Comparison of ENCODE assay signal across 8 mouse cellular contexts in genomic region chr10:81482533-81482889, GRCm38 (mm10). TPM values are rescaled to one million over a fixed set of nuclear protein-coding genes. Genes with fewer than 3 reads are reported as not detected.
DNase-seq lines count a peak whose midpoint lies in the region; ATAC-seq and TF ChIP-seq lines count a peak whose summit lies in the region.

Celf5 (minus strand) TSS chr10:81482709.

- H3K27me3 ChIP-seq in C2C12 (ENCODE audit: control insufficient read depth, insufficient read depth, insufficient read length) (peaks cover 28% of the 10 kb centered on the region), MEL (ENCODE audit: control insufficient read depth in 1 of 2, insufficient read depth in 2 of 2, low read length in 2 of 2) (no peaks in the 10 kb centered on the region)
- peaks cover 49% of the 10 kb centered on the region for H3K27me3 ChIP-seq in heart, embryonic 12.5 days (replicated peaks)
- H3K27me3 ChIP-seq in neural tube, embryonic 13.5 days = 0 out of 2 replicates have a peak, but pooled peaks cover 13% of the 10 kb centered on the region

- peak; percentile 62 for DNase-seq in MEL (ENCODE audit: low read depth, low spot score)
- peak; percentile 87 for DNase-seq in cerebellum, postnatal 25 days
- DNase-seq in kidney, postnatal 25 days = peak; percentile 30 to 43
- peak; percentile 39 to 52 for DNase-seq in lung, adult 18-20 months
- DNase-seq in c-Kit-positive CD71-positive TER-119-positive erythroid progenitor cells, embryonic 14.5 days (ENCODE audit: low spot score) = no peak

- H3K79me3 ChIP-seq in C2C12 (ENCODE audit: low read depth) = no peaks in the 10 kb centered on the region

- TF ChIP-seq CTCF in C2C12 (IDR thresholded peaks at IDR 0.05; ENCODE audit: control insufficient read depth, insufficient read depth, insufficient read length) (peak; percentile 97), MEL (IDR thresholded peaks at IDR 0.05 in 2 of 3, conservative IDR thresholded peaks at IDR 0.05 in 1 of 3; ENCODE audit: control insufficient read depth in 1 of 3, insufficient read depth in 1 of 3, low read depth in 2 of 3, low read length in 3 of 3, poor library complexity in 1 of 3, severe bottlenecking in 1 of 3) (peak; percentile 51 to 95 (median 83); a peak in 5 of 6 replicates)

- H3K4me2 ChIP-seq in heart, embryonic 12.5 days = peak within 1 kb of the TSS; percentile 90
- peak within 1 kb of the TSS; percentile 67 for H3K4me2 ChIP-seq in neural tube, embryonic 13.5 days

- H3K79me2 ChIP-seq in C2C12 (ENCODE audit: control insufficient read depth, insufficient read depth) = no peaks in the 10 kb centered on the region
- H3K79me2 ChIP-seq in MEL (ENCODE audit: control insufficient read depth, insufficient read depth, low read length, poor library complexity) = no peaks in the 10 kb centered on the region

- H3K4me1 ChIP-seq in MEL (ENCODE audit: control insufficient read depth in 1 of 2, insufficient read depth in 2 of 2, low read length in 2 of 2) = peaks cover 0 to 14% of the 10 kb centered on the region in 2 experiments; a peak in 2 of 4 replicates
- H3K4me1 ChIP-seq in heart, embryonic 12.5 days (replicated peaks) = peaks cover 11% of the 10 kb centered on the region
- H3K4me1 ChIP-seq in neural tube, embryonic 13.5 days (replicated peaks) = peaks cover 47% of the 10 kb centered on the region

- H3K4me3 ChIP-seq in C2C12 (ENCODE audit: insufficient read depth, poor library complexity, severe bottlenecking) = no peak within 1 kb of the TSS
- H3K4me3 ChIP-seq in MEL (ENCODE audit: control insufficient read depth in 1 of 2, insufficient read depth in 1 of 2, low read depth in 2 of 2, low read length in 2 of 2) = peak within 1 kb of the TSS; percentile 45 to 49; a peak in 3 of 4 replicates
- H3K4me3 ChIP-seq in heart, embryonic 12.5 days = peak within 1 kb of the TSS; percentile 51
- H3K4me3 ChIP-seq in neural tube, embryonic 13.5 days = peak within 1 kb of the TSS; percentile 69

- peak; percentile 8 for TF ChIP-seq RAD21 in MEL (IDR thresholded peaks at IDR 0.05; ENCODE audit: low read depth, low read length)

- H3K27ac ChIP-seq in MEL (ENCODE audit: control insufficient read depth, low read depth, low read length) = no peak within 1 kb of the TSS
- no peak within 1 kb of the TSS for H3K27ac ChIP-seq in heart, embryonic 12.5 days (ENCODE audit: poor library complexity, severe bottlenecking)
- H3K27ac ChIP-seq in neural tube, embryonic 13.5 days (replicated peaks) = peak within 1 kb of the TSS; percentile 88

- ATAC-seq in heart, embryonic 12.5 days (ENCODE audit: insufficient number of reproducible peaks, low FRiP score) = peak; percentile 43; the same call in 1 of the 2 replicates
- peak; percentile 57 for ATAC-seq in neural tube, embryonic 13.5 days (ENCODE audit: low read depth)

- H3K9ac ChIP-seq in MEL (ENCODE audit: control insufficient read depth, low read depth, low read length, poor library complexity, severe bottlenecking) = peak within 1 kb of the TSS; percentile 44
- H3K9ac ChIP-seq in heart, embryonic 12.5 days = peak within 1 kb of the TSS; percentile 67
- peak within 1 kb of the TSS; percentile 90 for H3K9ac ChIP-seq in neural tube, embryonic 13.5 days

- no peaks in the 10 kb centered on the region for H3K9me3 ChIP-seq in MEL (replicated peaks; ENCODE audit: insufficient read depth, low read length)
- no peaks in the 10 kb centered on the region for H3K9me3 ChIP-seq in heart, embryonic 12.5 days (replicated peaks)
- H3K9me3 ChIP-seq in neural tube, embryonic 13.5 days = no peaks in the 10 kb centered on the region

- H3K36me3 ChIP-seq in C2C12 (ENCODE audit: control insufficient read depth, insufficient read depth) (peaks cover 9% of the 10 kb centered on the region), MEL (ENCODE audit: control insufficient read depth in 1 of 2, insufficient read depth in 2 of 2, low read length in 2 of 2) (no peaks in the 10 kb centered on the region)
- peaks cover 15% of the 10 kb centered on the region for H3K36me3 ChIP-seq in heart, embryonic 12.5 days
- peaks cover 15% of the 10 kb centered on the region for H3K36me3 ChIP-seq in neural tube, embryonic 13.5 days

- WGBS in heart, embryonic 12.5 days = 0% methylated on average over 36 of the region's 36 CpGs
- WGBS in neural tube, embryonic 13.5 days = under 1% methylated on average over 36 of the region's 36 CpGs

- TF ChIP-seq POLR2A in MEL (IDR thresholded peaks at IDR 0.05; ENCODE audit: control insufficient read depth in 1 of 2, insufficient read depth in 1 of 2, low read depth in 1 of 2, low read length in 2 of 2, poor library complexity in 1 of 2) = no peak

- TF ChIP-seq EP300 in MEL (IDR thresholded peaks at IDR 0.05; ENCODE audit: low read depth in 1 of 2, low read length in 2 of 2) = no peak

- H3ac ChIP-seq in C2C12 (ENCODE audit: control insufficient read depth, insufficient read length, low read depth) = peak within 1 kb of the TSS; percentile 66

TF ChIP-seq in C2C12, 6 proteins besides CTCF, POLR2A, EP300 and RAD21:
- TF ChIP-seq MYOG (IDR thresholded peaks at IDR 0.05; ENCODE audit: control insufficient read depth, extremely low read depth, insufficient read length) = no peak
- no peak for TF ChIP-seq MYOD1 (IDR thresholded peaks at IDR 0.05; ENCODE audit: control insufficient read depth, insufficient read length, low read depth)
- no peak for TF ChIP-seq FOSL1 (IDR thresholded peaks at IDR 0.05; ENCODE audit: insufficient read depth, low read length, poor library complexity, severe bottlenecking)
- no peak for TF ChIP-seq CEBPB (IDR thresholded peaks at IDR 0.05; ENCODE audit: low read depth)
- TF ChIP-seq MAX (IDR thresholded peaks at IDR 0.05) = no peak
- TF ChIP-seq USF1 (IDR thresholded peaks at IDR 0.05; ENCODE audit: low read depth) = no peak

TF ChIP-seq in MEL, 35 proteins besides CTCF, POLR2A, EP300 and RAD21:
- TF ChIP-seq SMC3 (IDR thresholded peaks at IDR 0.05; ENCODE audit: low read depth, low read length) = 0 out of 2 replicates have a peak, but pooled peaks have one; percentile 23
- peak; percentile 100 for TF ChIP-seq MAZ (IDR thresholded peaks at IDR 0.05; ENCODE audit: low read depth, low read length)
- TF ChIP-seq MYB (IDR thresholded peaks at IDR 0.05; ENCODE audit: low read depth, low read length) = no peak

RNA-seq across cellular contexts. Expression of gene Celf5, which starts in this region (rescaled TPM):
- polyA plus RNA-seq in C2C12 (2012; fragmentation: generic; extraction: Trizol) (1.0 TPM), MEL (2012; ENCODE audit: insufficient read depth in 1 of 2, insufficient read length in 2 of 2, low read depth in 1 of 2, low replicate concordance in 2 of 2, missing spikeins in 1 of 2) (under 1 TPM in 1 of 2 experiments, not detected in 1; 0.38 TPM)
- total RNA-seq in MEL (2012; rRNA removed) = 0.03 and 0.08 TPM in 2 replicates
- polyA plus RNA-seq in heart, embryonic 12.5 days (2016; fragmentation: Nextera tagmentation; extraction: Ambion mirVana) = 0.19 and 0.28 TPM in 2 replicates
- polyA plus RNA-seq in neural tube, embryonic 13.5 days (2015; fragmentation: Nextera tagmentation; extraction: Ambion mirVana) = 52.7 and 56.1 TPM in 2 replicates

Comparison
In these comparisons a context has a peak if more than half of its experiments do, and no peak if none do; other contexts are left out.
1. RNA of gene Celf5 (polyA plus RNA-seq): 52.7 to 56.1 TPM in neural tube, embryonic 13.5 days; 1.0 TPM in C2C12 (single experiment), 0.38 TPM in MEL and 0.19 to 0.28 TPM in heart, embryonic 12.5 days; every median in the first group is over 10 times any median in the second.
2. Peak in DNase-seq, H3K4me3 ChIP-seq and H3K9ac ChIP-seq in MEL; RNA of the gene not detected or under 1 TPM.
3. Peak in ATAC-seq, H3K4me3 ChIP-seq, H3K9ac ChIP-seq and H3K4me2 ChIP-seq in heart, embryonic 12.5 days; RNA of the gene not detected or under 1 TPM.
4. Peak in every context shown above with its lines, with median percentiles within 50 percentile points of each other: H3K9ac ChIP-seq.